Mouse (Mus musculus) heart, embryonic 15.5 days (tissue): Measurements from ENCODE around the gene Fam129c. TPM values are rescaled to one million over a fixed set of nuclear protein-coding genes. Genes with fewer than 3 reads are reported as not detected.
A peak's percentile ranks its signal among the peaks of the same experiment; 100 is the strongest.

Source experiments
- ATAC-seq: fragments of 200-750 bp; cut with Nextera tagmentation; replicated peaks from 2 replicates; pipeline ENCODE4 v1.8.0; 2017; ENCODE audit warnings: low read depth, moderate TSS enrichment; ENCODE audit not compliant: insufficient number of reproducible peaks, insufficient read depth, low FRiP score
- H3K27ac ChIP-seq: fragments of 300-500 bp; sonication (generic); 2 replicates; pipeline ENCODE4 v1.5.1; 2015; ENCODE audit warnings: mild to moderate bottlenecking, inconsistent platforms
- H3K27me3 ChIP-seq: fragments of 300-500 bp; sonication (generic); 2 replicates; pipeline ENCODE4 v1.6.1; 2015; ENCODE audit warnings: inconsistent platforms
- H3K36me3 ChIP-seq: fragments of 300-500 bp; sonication (generic); 2 replicates; pipeline ENCODE4 v1.6.1; 2015; ENCODE audit warnings: mild to moderate bottlenecking, inconsistent platforms
- H3K4me1 ChIP-seq: fragments of 300-500 bp; sonication (generic); replicated peaks from 2 replicates; pipeline ENCODE4 v1.6.1; 2015; ENCODE audit warnings: inconsistent platforms
- H3K4me2 ChIP-seq: fragments of 300-500 bp; sonication (generic); 2 replicates; pipeline ENCODE4 v1.6.1; 2015; ENCODE audit warnings: inconsistent platforms, mild to moderate bottlenecking, moderate library complexity
- H3K4me3 ChIP-seq: fragments of 300-500 bp; sonication (generic); 2 replicates; pipeline ENCODE4 v1.5.1; 2015; ENCODE audit warnings: mild to moderate bottlenecking, inconsistent platforms
- H3K9ac ChIP-seq: fragments of 300-500 bp; sonication (generic); 2 replicates; pipeline ENCODE4 v1.6.1; 2015; ENCODE audit warnings: mild to moderate bottlenecking, inconsistent platforms
- H3K9me3 ChIP-seq: fragments of 300-500 bp; sonication (generic); replicated peaks from 2 replicates; pipeline ENCODE4 v1.6.1; 2016; ENCODE audit warnings: inconsistent platforms
- WGBS: fragments of 180-500 bp; shearing (Covaris S2); methylation state at CpG from one replicate; pipeline ENCODE4 v1.1.7; 2015; ENCODE audit warnings: mixed read lengths; 5-methylcytosine and 5-hydroxymethylcytosine counted together
- polyA plus RNA-seq: library from polyadenylated mRNA; unstranded; fragments of >200 nt; fragmentation: Nextera tagmentation; extraction: Ambion mirVana; gene quantifications from 2 replicates; pipeline ENCODE4 v1.2.1, GENCODE M21; 2015

Gene Fam129c
- polyA plus RNA-seq, 1 experiment from 2014 or later, result 2.1 TPM

- peaks cover 19% of the 10 kb centered on the region for H3K4me1 ChIP-seq
- no peak overlapping the region for H3K4me3 ChIP-seq
- peaks cover 37% of the 10 kb centered on the region for H3K27me3 ChIP-seq
- H3K9me3 ChIP-seq, result no peaks in the 10 kb centered on the region
- no peak for ATAC-seq
- no peak overlapping the region for H3K9ac ChIP-seq
- 84% methylated on average over 4 of the region's 4 CpGs for WGBS
- H3K36me3 ChIP-seq, result no peaks in the 10 kb centered on the region
- no peak overlapping the region for H3K27ac ChIP-seq
- H3K4me2 ChIP-seq, result no peak overlapping the region
Measured at GRCm38 (mm10) chr8:71563992-71564391, 33.5 kb upstream of the Fam129c start.

- H3K36me3 ChIP-seq, result no peaks in the 10 kb centered on the region
- WGBS, result 63% methylated on average over 3 of the region's 3 CpGs
- H3K9ac ChIP-seq, result no peak within 1 kb of the TSS
- no peak for ATAC-seq
- H3K27me3 ChIP-seq, result peaks cover 17% of the 10 kb centered on the region
- H3K27ac ChIP-seq, result no peak within 1 kb of the TSS
- H3K4me3 ChIP-seq, result no peak within 1 kb of the TSS
- H3K4me2 ChIP-seq, result no peak within 1 kb of the TSS
- H3K9me3 ChIP-seq, result no peaks in the 10 kb centered on the region
- H3K4me1 ChIP-seq, result peaks cover 38% of the 10 kb centered on the region
Measured at GRCm38 (mm10) chr8:71566501-71566900, 30.9 kb upstream of the Fam129c start, which contains the start of gene Nxnl1. TSS of gene Nxnl1 (minus strand) at chr8:71566601.

- Histone ChIP-seq H3K27me3 (peaks cover 6% of the 10 kb centered on the region), H3K9ac (no peak overlapping the region), H3K4me2 (no peak overlapping the region), H3K4me3 (no peak overlapping the region), H3K36me3 (no peaks in the 10 kb centered on the region), H3K4me1 (peaks cover 38% of the 10 kb centered on the region), H3K9me3 (no peaks in the 10 kb centered on the region), H3K27ac (no peak overlapping the region)
- 60% methylated on average over 7 of the region's 7 CpGs for WGBS
- ATAC-seq, result no peak
Measured at GRCm38 (mm10) chr8:71567587-71567986, 29.9 kb upstream of the Fam129c start.

GRCm38 (mm10) chr8:71568387-71568937, 29.0 kb upstream of the Fam129c start, which contains the start of gene Slc27a1:
TSS of gene Slc27a1 (plus strand) at chr8:71568882.
- H3K27me3 ChIP-seq, result 0 out of 2 replicates have a peak, but pooled peaks cover 5% of the 10 kb centered on the region
- H3K4me1 ChIP-seq, result peaks cover 39% of the 10 kb centered on the region
- H3K27ac ChIP-seq, result peak within 1 kb of the TSS; percentile 78
- no peaks in the 10 kb centered on the region for H3K36me3 ChIP-seq
- peak within 1 kb of the TSS; percentile 95 for H3K4me2 ChIP-seq
- peak within 1 kb of the TSS; percentile 60 for H3K9ac ChIP-seq
- peak within 1 kb of the TSS; percentile 70 for H3K4me3 ChIP-seq
- H3K9me3 ChIP-seq, result no peaks in the 10 kb centered on the region
- peak; percentile 8; the same call in 1 of the 2 replicates for ATAC-seq
- 17% methylated on average over 13 of the region's 13 CpGs for WGBS

- H3K36me3 ChIP-seq, result no peaks in the 10 kb centered on the region
- H3K4me1 ChIP-seq, result peaks cover 39% of the 10 kb centered on the region
- H3K27ac ChIP-seq, result peak overlapping the region; percentile 78
- H3K9me3 ChIP-seq, result no peaks in the 10 kb centered on the region
- peak overlapping the region; percentile 60 for H3K9ac ChIP-seq
- H3K27me3 ChIP-seq, result 0 out of 2 replicates have a peak, but pooled peaks cover 2% of the 10 kb centered on the region
- 33% methylated on average over 6 of the region's 6 CpGs for WGBS
- ATAC-seq, result 0 out of 2 replicates have a peak, but pooled peaks have one; percentile 1
- H3K4me3 ChIP-seq, result peak overlapping the region; percentile 70
- peak overlapping the region; percentile 95 for H3K4me2 ChIP-seq
Measured at GRCm38 (mm10) chr8:71568941-71569340, 28.5 kb upstream of the Fam129c start.

GRCm38 (mm10) chr8:71569366-71570290, 27.8 kb upstream of the Fam129c start:
- H3K9me3 ChIP-seq, result no peaks in the 10 kb centered on the region
- peak overlapping the region; percentile 78 for H3K27ac ChIP-seq
- no peaks in the 10 kb centered on the region for H3K36me3 ChIP-seq
- peak; percentile 74 for ATAC-seq
- peak overlapping the region; percentile 70 for H3K4me3 ChIP-seq
- peaks cover 44% of the 10 kb centered on the region for H3K4me1 ChIP-seq
- H3K9ac ChIP-seq, result peak overlapping the region; percentile 60
- under 1% methylated on average over 51 of the region's 51 CpGs for WGBS
- 0 out of 2 replicates have a peak, but pooled peaks cover 2% of the 10 kb centered on the region for H3K27me3 ChIP-seq
- H3K4me2 ChIP-seq, result peak overlapping the region; percentile 95

GRCm38 (mm10) chr8:71570291-71570954, 27.0 kb upstream of the Fam129c start:
- 1% methylated on average over 41 of the region's 41 CpGs for WGBS
- Histone ChIP-seq H3K27ac (peak overlapping the region; percentile 78), H3K4me1 (peaks cover 44% of the 10 kb centered on the region), H3K27me3 (0 out of 2 replicates have a peak, but pooled peaks cover 2% of the 10 kb centered on the region), H3K4me3 (peak overlapping the region; percentile 70), H3K9me3 (no peaks in the 10 kb centered on the region), H3K36me3 (no peaks in the 10 kb centered on the region), H3K9ac (peak overlapping the region; percentile 66), H3K4me2 (peak overlapping the region; percentile 95)
- ATAC-seq, result peak; percentile 78

GRCm38 (mm10) chr8:71572077-71572476, 25.4 kb upstream of the Fam129c start:
- H3K9ac ChIP-seq, result no peak overlapping the region
- H3K4me1 ChIP-seq, result peaks cover 44% of the 10 kb centered on the region
- H3K36me3 ChIP-seq, result no peaks in the 10 kb centered on the region
- no peak overlapping the region for H3K27ac ChIP-seq
- H3K27me3 ChIP-seq, result 0 out of 2 replicates have a peak, but pooled peaks cover 2% of the 10 kb centered on the region
- 84% methylated on average over 2 of the region's 2 CpGs for WGBS
- ATAC-seq, result no peak
- H3K4me2 ChIP-seq, result no peak overlapping the region; the same call in 1 of the 2 replicates
- no peak overlapping the region for H3K4me3 ChIP-seq
- H3K9me3 ChIP-seq, result no peaks in the 10 kb centered on the region

- no peak overlapping the region for H3K9ac ChIP-seq
- H3K36me3 ChIP-seq, result no peaks in the 10 kb centered on the region
- 54% methylated on average over 9 of the region's 9 CpGs for WGBS
- 0 out of 2 replicates have a peak, but pooled peaks cover 2% of the 10 kb centered on the region for H3K27me3 ChIP-seq
- peak overlapping the region; percentile 11; the same call in 1 of the 2 replicates for H3K27ac ChIP-seq
- no peak for ATAC-seq
- H3K4me2 ChIP-seq, result no peak overlapping the region
- peaks cover 44% of the 10 kb centered on the region for H3K4me1 ChIP-seq
- H3K9me3 ChIP-seq, result no peaks in the 10 kb centered on the region
- no peak overlapping the region for H3K4me3 ChIP-seq
Measured at GRCm38 (mm10) chr8:71572847-71573633, 24.4 kb upstream of the Fam129c start.

- 63% methylated on average over 7 of the region's 7 CpGs for WGBS
- no peak overlapping the region for H3K4me2 ChIP-seq
- no peak overlapping the region for H3K27ac ChIP-seq
- no peak overlapping the region for H3K9ac ChIP-seq
- no peaks in the 10 kb centered on the region for H3K9me3 ChIP-seq
- no peaks in the 10 kb centered on the region for H3K36me3 ChIP-seq
- H3K4me3 ChIP-seq, result no peak overlapping the region
- peaks cover 32% of the 10 kb centered on the region for H3K4me1 ChIP-seq
- no peak for ATAC-seq
- H3K27me3 ChIP-seq, result 0 out of 2 replicates have a peak, but pooled peaks cover 2% of the 10 kb centered on the region
Measured at GRCm38 (mm10) chr8:71574426-71574825, 23.0 kb upstream of the Fam129c start.
